Mouse (Mus musculus): ENCODE data around the gene Rdh16f1. TPM values are rescaled to one million over a fixed set of nuclear protein-coding genes. Genes with fewer than 3 reads are reported as not detected.

The Rdh16f1 gene
- polyA plus RNA-seq (2016; fragmentation: Nextera tagmentation; extraction: Ambion mirVana): not detected in 2 replicates

DNA sequence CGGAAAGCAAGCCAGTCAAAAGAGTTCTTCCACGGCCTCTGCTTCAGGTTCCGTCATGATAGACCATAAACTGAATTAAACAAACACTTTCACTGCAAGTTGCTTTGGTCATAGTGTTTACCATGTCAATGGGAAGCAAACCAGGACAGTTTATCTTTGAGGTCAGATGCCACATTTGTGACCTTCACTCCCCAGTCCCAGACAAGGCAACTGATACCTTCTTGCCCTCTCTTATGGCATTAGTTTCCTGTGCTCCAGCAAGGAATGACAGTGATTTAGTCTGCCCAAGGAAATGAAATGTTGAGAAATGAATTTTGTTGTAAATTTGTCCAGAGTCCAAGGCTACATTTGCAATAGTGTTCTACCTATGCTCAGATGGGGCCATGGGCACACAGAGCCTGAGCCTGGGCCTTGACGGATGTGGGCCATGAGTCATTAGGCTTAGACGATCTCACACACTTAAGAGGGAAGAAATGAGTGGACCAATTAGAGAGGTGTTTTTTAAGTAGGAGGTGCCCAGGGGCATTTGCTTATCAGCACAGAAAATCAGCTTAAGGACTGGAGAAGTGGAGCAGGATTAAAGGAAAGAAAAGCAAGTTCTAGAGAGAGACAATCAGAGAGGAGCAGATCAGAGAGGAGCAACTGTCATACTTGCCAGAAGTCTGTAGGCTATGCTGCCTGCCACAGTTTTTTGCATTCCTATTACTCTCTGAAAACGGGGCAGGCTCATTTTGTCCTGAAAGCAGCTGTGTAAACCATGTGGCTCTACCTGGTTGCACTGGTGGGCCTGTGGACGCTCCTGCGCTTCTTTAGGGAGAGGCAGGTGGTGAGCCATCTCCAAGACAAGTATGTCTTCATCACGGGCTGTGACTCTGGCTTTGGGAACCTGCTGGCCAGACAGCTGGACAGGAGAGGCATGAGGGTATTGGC lies at the start of gene Rdh16f1, which contains the start of gene Rdh1:
Gene Rdh16f1 (plus strand): TSS at position 607 of the 930 bp plus-strand sequence.
Gene Rdh1 (plus strand): TSS at position 541 of the 930 bp plus-strand sequence.
- H3K4me1 ChIP-seq (replicated peaks): peaks cover 14% of the 10 kb centered on the region; the same call in 1 of the 2 replicates
- no peaks in the 10 kb centered on the region for H3K36me3 ChIP-seq
- no peaks in the 10 kb centered on the region; the same call in 1 of the 2 replicates for H3K27me3 ChIP-seq (replicated peaks)
- no peak within 1 kb of the TSS for H3K27ac ChIP-seq (ENCODE audit: poor library complexity, severe bottlenecking)
- no peak within 1 kb of the TSS for H3K4me3 ChIP-seq
- no peak within 1 kb of the TSS for H3K9ac ChIP-seq
- peaks cover 6% of the 10 kb centered on the region; the same call in 1 of the 2 replicates for H3K9me3 ChIP-seq (replicated peaks)
- ATAC-seq (ENCODE audit: insufficient number of reproducible peaks, low FRiP score): no peak
- WGBS: 64% methylated on average over 9 of the region's 9 CpGs
- H3K4me2 ChIP-seq: no peak within 1 kb of the TSS

DNA sequence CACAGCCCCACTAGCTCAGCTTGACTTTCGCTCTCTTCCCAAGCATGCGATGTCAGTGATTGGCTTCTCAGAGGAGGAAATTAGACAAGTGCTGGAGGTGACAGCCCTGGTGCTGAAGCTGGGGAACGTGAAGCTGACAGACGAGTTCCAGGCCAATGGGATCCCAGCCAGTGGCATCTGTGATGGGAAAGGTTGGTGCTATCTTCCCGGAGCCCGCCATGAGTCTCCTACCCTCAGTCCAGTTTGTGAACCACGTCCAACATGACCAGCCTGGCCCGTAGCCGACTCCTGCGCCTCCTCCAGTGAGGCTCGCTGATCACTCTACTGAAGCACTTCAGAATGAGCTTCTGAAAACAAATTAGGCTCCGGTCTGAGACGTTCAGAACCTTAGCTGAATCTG lies 49.3 kb upstream of the Rdh16f1 start:
- no peak for ATAC-seq (ENCODE audit: insufficient number of reproducible peaks, low FRiP score)
- no peak overlapping the region for H3K27ac ChIP-seq (ENCODE audit: poor library complexity, severe bottlenecking)
- H3K4me2 ChIP-seq: no peak overlapping the region
- no peaks in the 10 kb centered on the region for H3K36me3 ChIP-seq
- H3K9ac ChIP-seq: no peak overlapping the region
- peaks cover 10% of the 10 kb centered on the region; the same call in 1 of the 2 replicates for H3K27me3 ChIP-seq (replicated peaks)
- 54% methylated on average over 13 of the region's 13 CpGs for WGBS
- H3K9me3 ChIP-seq (replicated peaks): no peaks in the 10 kb centered on the region
- H3K4me1 ChIP-seq (replicated peaks): peaks cover 14% of the 10 kb centered on the region
- no peak overlapping the region for H3K4me3 ChIP-seq

DNA sequence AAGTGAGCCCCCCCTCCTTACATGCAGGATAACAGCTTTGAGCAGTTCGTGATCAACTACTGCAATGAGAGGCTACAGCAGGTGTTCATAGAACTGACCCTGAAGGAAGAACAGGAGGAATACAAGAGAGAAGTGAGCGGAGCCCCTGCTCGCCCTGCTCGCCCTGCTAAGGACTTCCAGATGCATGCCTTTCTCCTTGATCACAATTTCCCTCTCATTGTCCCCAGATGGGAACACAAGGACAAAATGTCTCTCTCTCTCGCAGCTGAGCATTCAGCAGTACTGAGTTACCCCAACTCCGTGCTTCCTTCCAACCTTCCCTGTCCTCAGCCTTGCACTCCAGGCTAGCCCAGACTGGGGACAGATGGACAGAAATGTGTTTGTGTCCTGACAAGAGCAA lies 46.9 kb upstream of the Rdh16f1 start:
- ATAC-seq (ENCODE audit: insufficient number of reproducible peaks, low FRiP score): no peak
- Histone ChIP-seq H3K27me3 (replicated peaks) (peaks cover 18% of the 10 kb centered on the region; the same call in 1 of the 2 replicates), H3K4me3 (no peak overlapping the region), H3K36me3 (no peaks in the 10 kb centered on the region), H3K4me1 (replicated peaks) (peaks cover 2% of the 10 kb centered on the region), H3K9ac (no peak overlapping the region), H3K4me2 (no peak overlapping the region), H3K9me3 (replicated peaks) (no peaks in the 10 kb centered on the region), H3K27ac (ENCODE audit: poor library complexity, severe bottlenecking) (no peak overlapping the region)
- 71% methylated on average over 6 of the region's 6 CpGs for WGBS

DNA sequence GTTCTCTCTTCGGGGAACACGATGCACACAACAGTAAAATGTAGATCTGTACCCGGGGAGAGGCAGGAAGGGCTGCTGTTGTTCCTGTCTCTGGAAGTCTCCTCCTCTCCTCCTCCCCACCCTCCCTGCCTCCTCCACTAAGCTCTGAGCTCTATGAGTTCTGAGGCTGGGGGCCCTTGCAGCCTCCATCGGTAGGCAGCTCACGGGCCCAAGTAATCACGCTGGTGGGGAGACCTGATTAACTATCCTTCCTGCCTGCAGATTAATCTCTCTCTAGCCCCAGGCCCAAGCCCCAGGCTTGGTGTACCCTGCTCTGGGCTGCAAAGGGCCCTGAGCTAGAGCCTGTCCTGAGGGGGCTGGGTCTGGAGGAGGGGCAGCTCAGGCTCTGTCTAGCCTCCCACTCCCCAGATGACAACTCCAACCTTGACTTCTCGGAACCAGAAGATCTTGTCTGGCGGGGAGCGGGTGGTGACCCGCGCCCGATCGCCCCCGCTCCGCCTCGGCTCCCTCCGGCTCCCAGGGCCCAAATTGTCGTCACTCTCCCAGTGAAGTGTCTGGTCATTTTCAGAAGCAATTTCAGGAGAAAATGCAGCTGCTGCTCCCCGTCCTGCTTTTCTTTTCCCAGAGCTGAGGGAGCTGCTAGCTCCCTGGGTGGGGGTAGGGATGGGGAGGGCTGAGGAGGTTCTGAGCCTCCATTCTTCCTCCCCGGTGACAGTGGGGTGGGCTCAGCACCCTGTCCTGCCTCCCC lies 37.7 kb upstream of the Rdh16f1 start:
- Histone ChIP-seq H3K9me3 (replicated peaks) (no peaks in the 10 kb centered on the region), H3K9ac (peak overlapping the region; percentile 23), H3K4me2 (peak overlapping the region; percentile 49), H3K27ac (ENCODE audit: poor library complexity, severe bottlenecking) (no peak overlapping the region), H3K4me1 (replicated peaks) (peaks cover 19% of the 10 kb centered on the region), H3K36me3 (no peaks in the 10 kb centered on the region), H3K27me3 (replicated peaks) (peaks cover 55% of the 10 kb centered on the region), H3K4me3 (peak overlapping the region; percentile 19)
- 4% methylated on average over 20 of the region's 20 CpGs for WGBS
- ATAC-seq (ENCODE audit: insufficient number of reproducible peaks, low FRiP score): no peak; the same call in 1 of the 2 replicates

DNA sequence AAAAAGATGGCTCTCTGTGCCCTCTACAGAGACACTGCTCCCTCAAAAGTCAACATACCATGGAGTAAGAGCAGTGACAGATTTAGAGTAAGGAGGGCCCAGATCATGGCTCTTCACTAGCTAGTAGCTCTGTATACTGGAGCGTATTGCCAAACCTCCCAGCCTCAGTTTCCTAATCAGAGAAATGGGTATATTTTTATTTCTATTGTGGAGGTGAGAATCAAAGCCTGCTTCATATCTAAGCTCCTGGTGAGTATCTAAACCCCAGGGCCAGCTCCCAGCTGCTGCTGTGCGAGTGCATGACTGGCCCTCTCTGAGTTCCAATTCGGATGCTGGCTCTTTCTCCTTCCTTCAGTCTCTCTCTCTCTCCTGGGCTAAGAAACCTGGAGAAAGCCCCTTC lies 35.4 kb upstream of the Rdh16f1 start, which contains the start of gene Tac2:
Gene Tac2 (plus strand): TSS at position 301 of the 400 bp plus-strand sequence.
- H3K36me3 ChIP-seq: no peaks in the 10 kb centered on the region
- no peak for ATAC-seq (ENCODE audit: insufficient number of reproducible peaks, low FRiP score)
- peaks cover 19% of the 10 kb centered on the region for H3K4me1 ChIP-seq (replicated peaks)
- H3K9ac ChIP-seq: no peak within 1 kb of the TSS
- H3K4me2 ChIP-seq: no peak within 1 kb of the TSS
- H3K27me3 ChIP-seq (replicated peaks): peaks cover 65% of the 10 kb centered on the region
- WGBS: 72% methylated on average over 3 of the region's 3 CpGs
- no peak within 1 kb of the TSS for H3K27ac ChIP-seq (ENCODE audit: poor library complexity, severe bottlenecking)
- no peak within 1 kb of the TSS for H3K4me3 ChIP-seq
- no peaks in the 10 kb centered on the region for H3K9me3 ChIP-seq (replicated peaks)

DNA sequence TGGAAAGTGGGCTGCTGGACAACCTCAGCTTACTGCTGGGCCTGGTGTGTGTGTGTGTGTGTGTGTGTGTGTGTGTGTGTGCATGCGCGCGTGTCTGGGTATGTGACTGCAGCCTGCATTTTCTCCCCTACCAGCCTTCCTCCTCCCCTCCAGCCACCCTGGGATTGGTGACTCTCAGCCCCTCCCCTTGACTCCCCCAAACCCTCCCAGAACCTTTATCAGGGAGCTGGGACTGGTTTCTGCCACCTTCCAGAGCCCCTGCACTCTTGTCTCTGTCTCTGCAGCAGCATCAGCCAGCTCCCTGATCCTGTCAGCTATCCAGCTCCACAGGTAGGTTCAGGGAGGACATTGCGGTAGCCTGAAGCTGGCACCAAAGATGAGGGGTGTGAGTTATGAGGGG lies 34.5 kb upstream of the Rdh16f1 start:
- Histone ChIP-seq H3K4me2 (no peak overlapping the region), H3K27ac (ENCODE audit: poor library complexity, severe bottlenecking) (no peak overlapping the region), H3K36me3 (no peaks in the 10 kb centered on the region), H3K27me3 (replicated peaks) (peaks cover 63% of the 10 kb centered on the region), H3K4me1 (replicated peaks) (peaks cover 19% of the 10 kb centered on the region), H3K9ac (no peak overlapping the region), H3K4me3 (no peak overlapping the region), H3K9me3 (replicated peaks) (no peaks in the 10 kb centered on the region)
- 58% methylated on average over 4 of the region's 4 CpGs for WGBS
- no peak for ATAC-seq (ENCODE audit: insufficient number of reproducible peaks, low FRiP score)

DNA sequence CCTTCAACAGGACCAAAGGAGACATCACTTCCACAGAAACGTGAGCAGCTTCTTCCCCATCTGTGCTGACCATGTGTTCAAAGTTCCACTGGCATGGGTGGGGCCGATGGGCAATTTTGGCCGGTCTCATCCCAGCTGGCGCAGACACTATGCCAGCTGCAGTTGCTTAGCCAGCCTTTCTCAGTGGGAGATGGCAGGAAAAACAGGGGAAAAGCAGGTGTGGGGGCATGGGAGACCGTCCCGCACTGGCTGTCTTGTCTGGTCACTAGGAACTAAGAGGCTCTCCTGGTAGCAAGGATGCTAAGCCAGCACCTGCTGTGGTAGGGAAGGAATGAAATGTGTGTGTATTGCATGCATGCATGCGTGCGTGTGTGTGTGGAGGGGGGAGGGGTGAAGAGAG lies 31.1 kb upstream of the Rdh16f1 start:
- H3K36me3 ChIP-seq: no peaks in the 10 kb centered on the region
- H3K4me1 ChIP-seq (replicated peaks): no peaks in the 10 kb centered on the region
- no peak overlapping the region for H3K27ac ChIP-seq (ENCODE audit: poor library complexity, severe bottlenecking)
- H3K9me3 ChIP-seq (replicated peaks): no peaks in the 10 kb centered on the region
- no peak overlapping the region for H3K4me2 ChIP-seq
- H3K4me3 ChIP-seq: no peak overlapping the region
- ATAC-seq (ENCODE audit: insufficient number of reproducible peaks, low FRiP score): no peak
- peaks cover 34% of the 10 kb centered on the region for H3K27me3 ChIP-seq (replicated peaks)
- WGBS: 74% methylated on average over 8 of the region's 8 CpGs
- H3K9ac ChIP-seq: no peak overlapping the region

DNA sequence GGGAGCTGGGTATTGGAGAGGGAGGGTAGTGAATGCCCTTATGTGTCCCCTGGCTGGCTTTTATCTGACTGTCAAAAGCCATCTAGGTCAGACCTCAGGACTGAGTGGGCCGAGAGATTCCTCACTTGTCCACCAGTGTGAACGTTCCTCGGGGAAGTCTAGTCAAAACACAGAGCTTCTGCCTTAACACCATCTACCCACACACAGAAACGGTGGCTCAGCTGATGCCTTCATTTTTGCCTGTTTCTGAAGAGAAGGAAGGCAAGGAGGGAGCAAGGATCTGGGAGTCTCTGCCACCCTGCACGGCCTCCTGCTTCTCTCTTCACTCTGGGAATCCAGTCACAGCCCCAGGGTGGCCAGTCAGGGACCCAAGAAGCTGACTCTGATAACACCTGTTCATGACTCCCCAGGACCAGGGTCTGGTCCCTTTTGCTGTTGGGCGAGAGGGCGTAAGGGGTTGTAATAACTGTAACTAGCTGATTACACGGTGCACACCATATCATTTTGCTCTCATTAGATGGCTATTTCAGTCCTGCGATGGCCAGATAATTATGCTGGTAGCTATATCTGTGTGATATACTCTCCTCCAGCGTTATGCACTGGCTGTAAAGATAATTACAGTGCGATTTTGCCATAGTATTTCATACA lies 29.2 kb upstream of the Rdh16f1 start:
- no peak overlapping the region for H3K4me2 ChIP-seq
- no peak overlapping the region for H3K4me3 ChIP-seq
- ATAC-seq (ENCODE audit: insufficient number of reproducible peaks, low FRiP score): no peak
- H3K4me1 ChIP-seq (replicated peaks): no peaks in the 10 kb centered on the region; the same call in 1 of the 2 replicates
- no peaks in the 10 kb centered on the region for H3K36me3 ChIP-seq
- WGBS: 61% methylated on average over 11 of the region's 11 CpGs
- peaks cover 28% of the 10 kb centered on the region for H3K27me3 ChIP-seq (replicated peaks)
- no peak overlapping the region for H3K27ac ChIP-seq (ENCODE audit: poor library complexity, severe bottlenecking)
- H3K9ac ChIP-seq: no peak overlapping the region
- no peaks in the 10 kb centered on the region for H3K9me3 ChIP-seq (replicated peaks)

DNA sequence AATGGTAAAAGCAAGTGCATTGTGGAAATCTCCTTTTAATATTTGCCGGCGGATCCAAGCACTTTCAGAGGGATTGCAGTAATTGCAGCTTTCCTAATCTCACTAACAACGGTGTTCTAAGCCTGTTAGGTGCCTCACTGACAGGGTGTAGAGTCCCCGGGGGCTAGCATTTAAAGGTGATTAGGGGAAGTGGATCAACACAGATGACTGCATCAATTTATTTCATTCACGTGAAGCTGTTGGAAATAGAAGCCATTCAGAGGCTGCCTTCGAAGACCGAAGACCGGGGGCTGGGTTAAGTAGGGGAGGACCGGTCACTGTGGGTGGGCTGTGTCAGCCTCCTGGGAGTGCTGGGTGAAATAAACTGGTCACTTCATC lies 28.7 kb upstream of the Rdh16f1 start:
- H3K4me2 ChIP-seq: no peak overlapping the region
- H3K27me3 ChIP-seq (replicated peaks): peaks cover 25% of the 10 kb centered on the region
- no peak for ATAC-seq (ENCODE audit: insufficient number of reproducible peaks, low FRiP score)
- WGBS: 58% methylated on average over 9 of the region's 9 CpGs
- no peak overlapping the region for H3K9ac ChIP-seq
- no peaks in the 10 kb centered on the region; the same call in 1 of the 2 replicates for H3K4me1 ChIP-seq (replicated peaks)
- no peak overlapping the region for H3K27ac ChIP-seq (ENCODE audit: poor library complexity, severe bottlenecking)
- H3K9me3 ChIP-seq (replicated peaks): no peaks in the 10 kb centered on the region
- no peaks in the 10 kb centered on the region for H3K36me3 ChIP-seq
- no peak overlapping the region for H3K4me3 ChIP-seq

DNA sequence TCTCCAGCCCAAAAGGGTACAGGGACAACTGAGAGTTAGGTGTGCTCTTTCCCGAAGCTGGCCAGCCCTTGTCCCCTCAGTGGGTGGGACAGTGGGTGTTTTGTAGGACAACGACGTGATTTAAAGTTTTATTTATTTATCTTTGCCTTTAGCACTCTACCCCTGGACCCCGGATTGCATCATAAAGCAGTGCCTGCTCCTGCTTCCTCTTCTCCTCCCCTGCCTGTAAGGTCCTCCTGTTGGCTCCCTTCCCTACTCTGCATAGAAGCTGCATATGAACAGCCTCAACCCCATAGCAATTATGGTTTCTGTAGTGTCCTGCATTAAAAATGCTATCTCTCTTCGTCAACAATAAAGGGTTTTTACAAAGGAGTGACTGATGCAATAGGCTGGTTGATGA lies 28.2 kb upstream of the Rdh16f1 start:
- peaks cover 23% of the 10 kb centered on the region for H3K27me3 ChIP-seq (replicated peaks)
- no peaks in the 10 kb centered on the region for H3K36me3 ChIP-seq
- no peaks in the 10 kb centered on the region for H3K9me3 ChIP-seq (replicated peaks)
- no peak overlapping the region for H3K4me2 ChIP-seq
- no peak overlapping the region for H3K4me3 ChIP-seq
- H3K9ac ChIP-seq: no peak overlapping the region
- WGBS: 38% methylated on average over 5 of the region's 5 CpGs
- H3K4me1 ChIP-seq (replicated peaks): no peaks in the 10 kb centered on the region; the same call in 1 of the 2 replicates
- no peak for ATAC-seq (ENCODE audit: insufficient number of reproducible peaks, low FRiP score)
- no peak overlapping the region for H3K27ac ChIP-seq (ENCODE audit: poor library complexity, severe bottlenecking)

Data from heart, embryonic 12.5 days (tissue).